Mouse (Mus musculus) ZHBTc4 (cell line): ENCODE measurements around the gene Cherp.

ENCODE experiments used
- DNase-seq: peaks from one replicate; pipeline ENCODE4 v3.0.0-alpha.2; 2011; ENCODE audit warnings: low read depth, low spot score

Cherp gene

GRCm38 (mm10) chr8:72418073-72418472, 57.0 kb downstream of the Cherp start:
- DNase-seq: no peak

GRCm38 (mm10) chr8:72415252-72415651, 59.8 kb downstream of the Cherp start:
- DNase-seq: no peak

GRCm38 (mm10) chr8:72413839-72414238, 61.2 kb downstream of the Cherp start:
- DNase-seq: no peak
